Mouse (Mus musculus) small intestine, adult 2 months (tissue): ENCODE data around the gene Med24. TPM values are rescaled to one million over a fixed set of nuclear protein-coding genes. Genes with fewer than 3 reads are reported as not detected.

Experiments
- H3K27ac ChIP-seq: fragments of 200-500 bp; 2 replicates; pipeline ENCODE4 v1.5.1; 2012; ENCODE audit warnings: low read depth, low read length, control low read depth, inconsistent platforms; ENCODE audit not compliant: insufficient read depth
- H3K27me3 ChIP-seq: fragments of 200-500 bp; 2 replicates; pipeline ENCODE4 v1.6.1; 2012; ENCODE audit warnings: mild to moderate bottlenecking, moderate library complexity, low read length, inconsistent platforms; ENCODE audit not compliant: control insufficient read depth, insufficient read depth
- H3K36me3 ChIP-seq: fragments of 200-500 bp; 2 replicates; pipeline ENCODE4 v1.6.1; 2012; ENCODE audit warnings: mild to moderate bottlenecking, low read length, control low read depth, inconsistent platforms; ENCODE audit not compliant: control insufficient read depth, insufficient read depth
- H3K4me1 ChIP-seq: fragments of 200-500 bp; 2 replicates; pipeline ENCODE4 v1.6.1; 2012; ENCODE audit warnings: low read length, inconsistent platforms, mixed read lengths; ENCODE audit not compliant: control insufficient read depth, insufficient read depth, insufficient read length
- H3K4me3 ChIP-seq: fragments of 200-500 bp; 2 replicates; pipeline ENCODE4 v1.5.1; 2012; ENCODE audit warnings: low read depth, mild to moderate bottlenecking, control low read depth, inconsistent platforms, low read length, moderate library complexity
- CTCF ChIP-seq: fragments of 200-500 bp; IDR thresholded peaks from 2 replicates; pipeline ENCODE4 v1.5.1; 2012; ENCODE audit warnings: low read depth, mild to moderate bottlenecking, control low read depth, inconsistent platforms, low read length, moderate library complexity, mixed read lengths; ENCODE audit not compliant: insufficient replicate concordance, insufficient read length; ENCODE audit errors: extremely low read depth
- POLR2A ChIP-seq: fragments of 200-500 bp; IDR thresholded peaks from 2 replicates; pipeline ENCODE4 v1.6.1; 2012; ENCODE audit warnings: low read depth, mild to moderate bottlenecking, control low read depth, inconsistent platforms, low read length, moderate library complexity
- WGBS: fragments of 180-500 bp; shearing (Covaris S2); methylation state at CpG from one replicate; pipeline ENCODE4 v1.1.7; 2018; 5-methylcytosine and 5-hydroxymethylcytosine counted together
- polyA plus RNA-seq: library from polyadenylated mRNA; depleted of rRNA; stranded (reverse); fragments of >200 nt; gene quantifications from 2 replicates; pipeline ENCODE4 v1.2.3, GENCODE M21; 2012

The Med24 gene
- polyA plus RNA-seq, 1 experiment, result 49.5 TPM

DNA sequence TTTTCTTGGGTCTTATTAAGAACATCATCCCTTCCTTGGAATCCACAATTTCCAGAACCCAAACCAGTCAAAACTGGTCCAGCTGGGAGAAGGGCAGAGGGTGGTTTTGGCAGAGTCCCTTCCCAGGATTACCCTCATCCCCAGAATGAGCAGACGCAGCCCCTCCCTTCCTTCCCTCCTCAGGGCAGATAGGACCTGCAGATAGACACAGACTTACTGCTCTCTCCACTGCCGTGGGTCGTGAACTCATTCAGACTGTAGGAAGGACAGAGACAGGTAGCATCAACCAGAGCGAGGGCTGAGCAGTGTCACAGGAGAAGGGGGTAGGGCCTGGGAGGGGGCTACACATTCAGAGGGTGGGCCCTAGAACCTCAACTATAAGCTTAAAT lies 18.2 kb downstream of the Med24 start:
- Histone ChIP-seq H3K36me3 (peaks cover 36% of the 10 kb centered on the region), H3K27me3 (no peaks in the 10 kb centered on the region), H3K4me1 (peaks cover 22% of the 10 kb centered on the region), H3K27ac (no peak overlapping the region), H3K4me3 (no peak overlapping the region)
- TF ChIP-seq CTCF (no peak), POLR2A (no peak)
- WGBS, result 78% methylated on average over 4 of the region's 4 CpGs

DNA sequence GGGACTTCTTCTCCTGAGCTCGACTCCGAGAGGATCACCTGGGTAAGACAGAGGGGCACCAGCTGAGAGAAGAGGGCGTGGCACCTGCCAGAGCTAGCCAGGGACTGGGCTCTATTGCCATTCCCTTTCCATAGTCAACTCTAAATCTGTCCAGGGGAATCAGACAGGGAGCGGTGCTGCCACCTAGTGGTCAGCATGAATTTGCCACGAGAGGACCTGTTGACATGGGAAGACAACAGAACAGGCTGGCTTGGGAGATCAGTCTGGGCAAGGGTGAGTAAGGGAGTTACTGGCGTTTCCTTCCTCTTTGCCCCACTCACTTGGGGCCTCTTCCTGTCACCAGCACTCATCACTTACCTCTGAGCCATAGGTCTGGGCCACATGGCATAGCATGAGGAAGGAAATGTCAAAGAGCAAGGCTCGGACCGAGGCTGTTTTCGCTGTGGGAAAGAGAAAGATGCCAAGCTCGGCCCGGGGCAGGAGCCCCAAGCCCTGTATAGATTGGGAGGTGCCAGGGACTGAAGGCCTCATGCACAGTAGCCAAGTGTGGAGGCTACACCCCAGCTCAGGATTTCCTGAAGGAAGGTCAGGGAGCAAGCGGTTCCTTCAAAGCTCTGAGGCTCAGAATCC lies 18.7 kb downstream of the Med24 start:
- WGBS, result 37% methylated on average over 12 of the region's 12 CpGs

DNA sequence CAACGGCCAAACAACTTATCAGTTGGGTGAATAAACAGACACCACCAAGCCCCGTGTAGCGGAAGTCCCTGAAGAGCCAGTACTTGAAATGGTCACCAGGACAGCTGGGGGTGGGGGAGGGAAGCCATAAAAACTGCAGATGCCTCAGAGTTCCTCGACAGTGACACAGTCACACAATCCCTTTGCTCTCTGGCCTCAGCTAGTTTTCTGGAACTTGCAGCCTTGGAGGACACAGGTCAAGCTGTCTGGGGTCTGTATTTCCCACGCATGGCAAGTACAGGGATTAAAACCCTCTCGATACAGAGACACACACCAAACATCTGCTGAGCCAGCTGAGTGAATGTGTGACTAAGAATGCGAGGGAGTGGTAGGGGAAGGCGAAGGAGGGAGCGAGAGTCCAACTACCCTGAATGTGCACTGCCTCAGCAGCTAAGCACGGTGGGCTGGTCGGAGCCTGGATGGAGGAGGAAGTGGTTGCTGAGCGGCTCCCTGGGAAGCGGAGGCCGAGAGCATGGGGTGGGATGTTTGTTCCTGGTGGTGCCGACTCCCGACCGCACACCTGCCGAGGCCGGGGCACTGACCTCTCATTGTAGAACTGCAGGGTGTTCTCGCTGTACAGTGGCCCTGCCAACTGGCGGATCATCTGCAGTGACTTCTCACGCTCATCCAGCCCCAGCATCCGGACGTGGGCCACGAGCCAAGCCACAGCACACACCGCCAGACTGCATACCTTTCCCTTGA lies 20.1 kb downstream of the Med24 start:
- peaks cover 37% of the 10 kb centered on the region for H3K36me3 ChIP-seq

More for the DNA sequence above, 18.7 kb downstream of the Med24 start:
- Histone ChIP-seq H3K4me3 (no peak overlapping the region), H3K27ac (no peak overlapping the region), H3K4me1 (peaks cover 22% of the 10 kb centered on the region), H3K27me3 (no peaks in the 10 kb centered on the region), H3K36me3 (peaks cover 37% of the 10 kb centered on the region)
- TF ChIP-seq CTCF, result peak; percentile 96
- TF ChIP-seq POLR2A, result no peak; the same call in 1 of the 2 replicates

GRCm38 (mm10) chr11:98708282-98708956 lies 20.8 kb downstream of the Med24 start:
- no peak overlapping the region for H3K4me3 ChIP-seq
- no peak for TF ChIP-seq CTCF
- no peak for TF ChIP-seq POLR2A
- WGBS, result 26% methylated on average over 19 of the region's 19 CpGs
- peaks cover 22% of the 10 kb centered on the region for H3K4me1 ChIP-seq
- H3K27ac ChIP-seq, result peak overlapping the region; percentile 81
- no peaks in the 10 kb centered on the region for H3K27me3 ChIP-seq
- H3K36me3 ChIP-seq, result peaks cover 32% of the 10 kb centered on the region

More for the DNA sequence above, 20.1 kb downstream of the Med24 start:
- WGBS, result 19% methylated on average over 26 of the region's 26 CpGs
- Histone ChIP-seq H3K27me3 (no peaks in the 10 kb centered on the region), H3K27ac (peak overlapping the region; percentile 81), H3K4me3 (peak overlapping the region; percentile 52), H3K4me1 (peaks cover 22% of the 10 kb centered on the region)
- TF ChIP-seq CTCF (peak; percentile 21; the same call in 1 of the 2 replicates), POLR2A (no peak)

- Histone ChIP-seq H3K4me1 (peaks cover 22% of the 10 kb centered on the region), H3K4me3 (no peak overlapping the region), H3K36me3 (peaks cover 29% of the 10 kb centered on the region), H3K27ac (peak overlapping the region; percentile 70), H3K27me3 (no peaks in the 10 kb centered on the region)
- no peak for TF ChIP-seq CTCF
- no peak for TF ChIP-seq POLR2A
- WGBS, result 71% methylated on average over 22 of the region's 22 CpGs
These were observed 21.6 kb downstream of the Med24 start for GRCm38 (mm10) chr11:98707401-98708281.

DNA sequence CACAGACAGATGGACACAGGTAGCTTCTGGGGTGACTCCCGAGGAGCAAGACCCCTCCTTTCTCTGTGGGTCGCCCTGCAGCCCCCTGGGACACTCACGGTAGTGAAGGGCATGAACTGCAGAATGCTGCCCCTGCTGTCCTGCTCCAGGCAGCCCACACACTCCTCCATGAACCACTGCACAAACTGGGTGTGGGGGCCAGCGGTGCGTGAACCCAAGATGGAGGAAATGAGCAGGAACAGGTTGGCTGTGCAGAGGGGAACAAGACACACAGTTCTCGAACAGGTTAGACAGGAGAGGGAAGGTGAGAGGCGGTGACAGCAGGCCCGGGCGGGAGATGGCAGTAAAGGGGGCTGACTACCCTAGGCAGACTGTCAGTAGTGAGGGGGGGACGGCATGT lies 24.2 kb downstream of the Med24 start:
- Histone ChIP-seq H3K4me1 (peaks cover 18% of the 10 kb centered on the region), H3K27ac (no peak overlapping the region), H3K27me3 (no peaks in the 10 kb centered on the region), H3K36me3 (peaks cover 25% of the 10 kb centered on the region), H3K4me3 (no peak overlapping the region)
- no peak for TF ChIP-seq POLR2A
- no peak for TF ChIP-seq CTCF
- 92% methylated on average over 10 of the region's 10 CpGs for WGBS
